Mouse (Mus musculus): ENCODE results near the gene Lrrn2.

The Lrrn2 gene

GRCm38 (mm10) chr1:132880161-132881005 lies at the start of gene Lrrn2:
Gene Lrrn2, plus strand, starts transcription at chr1:132880273.
- no peak for DNase-seq (ENCODE audit: extremely low read depth, insufficient read length, low spot score)

- no peak for DNase-seq (ENCODE audit: extremely low read depth, insufficient read length, low spot score)
Observed at GRCm38 (mm10) chr1:132831963-132832362, 48.1 kb upstream of the Lrrn2 start.

GRCm38 (mm10) chr1:132834037-132834436 lies 46.0 kb upstream of the Lrrn2 start:
- DNase-seq (ENCODE audit: extremely low read depth, insufficient read length, low spot score) = no peak

GRCm38 (mm10) chr1:132836895-132837294 lies 43.2 kb upstream of the Lrrn2 start:
- no peak for DNase-seq (ENCODE audit: extremely low read depth, insufficient read length, low spot score)

- DNase-seq (ENCODE audit: extremely low read depth, insufficient read length, low spot score) = no peak
Observed at GRCm38 (mm10) chr1:132837691-132838090, 42.4 kb upstream of the Lrrn2 start.

GRCm38 (mm10) chr1:132838371-132838770 lies 41.7 kb upstream of the Lrrn2 start:
- DNase-seq (ENCODE audit: extremely low read depth, insufficient read length, low spot score) = no peak

GRCm38 (mm10) chr1:132843612-132844011 lies 36.5 kb upstream of the Lrrn2 start:
- no peak for DNase-seq (ENCODE audit: extremely low read depth, insufficient read length, low spot score)

- DNase-seq (ENCODE audit: extremely low read depth, insufficient read length, low spot score) = no peak
Observed at GRCm38 (mm10) chr1:132844088-132844804, 35.8 kb upstream of the Lrrn2 start.

- DNase-seq (ENCODE audit: extremely low read depth, insufficient read length, low spot score) = no peak
Observed at GRCm38 (mm10) chr1:132845766-132846165, 34.3 kb upstream of the Lrrn2 start.

GRCm38 (mm10) chr1:132850809-132851208 lies 29.3 kb upstream of the Lrrn2 start:
- no peak for DNase-seq (ENCODE audit: extremely low read depth, insufficient read length, low spot score)

- no peak for DNase-seq (ENCODE audit: extremely low read depth, insufficient read length, low spot score)
Observed at GRCm38 (mm10) chr1:132851296-132851695, 28.8 kb upstream of the Lrrn2 start.

- DNase-seq (ENCODE audit: extremely low read depth, insufficient read length, low spot score) = no peak
Observed at GRCm38 (mm10) chr1:132851771-132852170, 28.3 kb upstream of the Lrrn2 start.

- DNase-seq (ENCODE audit: extremely low read depth, insufficient read length, low spot score) = no peak
Observed at GRCm38 (mm10) chr1:132853312-132853711, 26.8 kb upstream of the Lrrn2 start.

- DNase-seq (ENCODE audit: extremely low read depth, insufficient read length, low spot score) = no peak
Observed at GRCm38 (mm10) chr1:132858516-132859383, 21.3 kb upstream of the Lrrn2 start.

- DNase-seq (ENCODE audit: extremely low read depth, insufficient read length, low spot score) = no peak
Observed at GRCm38 (mm10) chr1:132864220-132864619, 15.9 kb upstream of the Lrrn2 start.

GRCm38 (mm10) chr1:132865585-132865984 lies 14.5 kb upstream of the Lrrn2 start:
- DNase-seq (ENCODE audit: extremely low read depth, insufficient read length, low spot score) = no peak

- DNase-seq (ENCODE audit: extremely low read depth, insufficient read length, low spot score) = no peak
Observed at GRCm38 (mm10) chr1:132870327-132870726, 9.7 kb upstream of the Lrrn2 start.

GRCm38 (mm10) chr1:132878951-132879610 lies 992 bp upstream of the Lrrn2 start:
- DNase-seq (ENCODE audit: extremely low read depth, insufficient read length, low spot score) = no peak

GRCm38 (mm10) chr1:132879801-132880160 lies 292 bp upstream of the Lrrn2 start:
- DNase-seq (ENCODE audit: extremely low read depth, insufficient read length, low spot score) = no peak

- DNase-seq (ENCODE audit: extremely low read depth, insufficient read length, low spot score) = no peak
Observed at GRCm38 (mm10) chr1:132881041-132881761, 1.1 kb downstream of the Lrrn2 start.
